Mouse (Mus musculus) frontal cortex, postnatal 25 days (tissue): ENCODE data around the gene Foxk1.

Experiments
- DNase-seq, 2 experiments: peaks; one replicate each; pipeline ENCODE4 v3.0.0; 2022; ENCODE audit warnings: low spot score in 2 of 2

Gene Foxk1

GRCm38 (mm10) chr5:142478829-142479435 lies 77.6 kb downstream of the Foxk1 start:
- peak; percentile 68 to 78 for DNase-seq

- DNase-seq: no peak
Measured at GRCm38 (mm10) chr5:142482512-142482911, 81.2 kb downstream of the Foxk1 start.

- no peak for DNase-seq
Measured at GRCm38 (mm10) chr5:142483581-142483980, 82.3 kb downstream of the Foxk1 start.

GRCm38 (mm10) chr5:142486654-142487053 lies 85.4 kb downstream of the Foxk1 start:
- no peak for DNase-seq

GRCm38 (mm10) chr5:142489955-142490707 lies 88.8 kb downstream of the Foxk1 start:
- no peak for DNase-seq

- DNase-seq: no peak
Measured at GRCm38 (mm10) chr5:142493307-142493706, 92.0 kb downstream of the Foxk1 start.

GRCm38 (mm10) chr5:142495321-142496096 lies 94.2 kb downstream of the Foxk1 start:
- no peak for DNase-seq

- DNase-seq: peak in 1 of 2 experiments; percentile 34
Measured at GRCm38 (mm10) chr5:142498964-142499363, 97.7 kb downstream of the Foxk1 start.

GRCm38 (mm10) chr5:142500918-142501317 lies 99.6 kb downstream of the Foxk1 start:
- DNase-seq: no peak

- DNase-seq: peak; percentile 68 to 75
Measured at GRCm38 (mm10) chr5:142502414-142502813, 101.1 kb downstream of the Foxk1 start.

GRCm38 (mm10) chr5:142504175-142504574 lies 102.9 kb downstream of the Foxk1 start:
- DNase-seq: no peak

- DNase-seq: no peak
Measured at GRCm38 (mm10) chr5:142505695-142506423, 104.6 kb downstream of the Foxk1 start.

GRCm38 (mm10) chr5:142509141-142510060 lies 108.1 kb downstream of the Foxk1 start:
- no peak for DNase-seq

- no peak for DNase-seq
Measured at GRCm38 (mm10) chr5:142510061-142510414, 108.7 kb downstream of the Foxk1 start.
